Mouse (Mus musculus): ENCODE data around the gene Dhrs9.
"Not testable (repeated sequence)": the region's sequence is repeated elsewhere in the genome, so short reads cannot be mapped to it uniquely, and the experiment has no call there.

Dhrs9 gene

GRCm38 (mm10) chr2:69380281-69380680 is at the start of gene Dhrs9:
Gene Dhrs9, plus strand, starts transcription at chr2:69380445.
- DNase-seq (ENCODE audit: low spot score): no peak

DNA sequence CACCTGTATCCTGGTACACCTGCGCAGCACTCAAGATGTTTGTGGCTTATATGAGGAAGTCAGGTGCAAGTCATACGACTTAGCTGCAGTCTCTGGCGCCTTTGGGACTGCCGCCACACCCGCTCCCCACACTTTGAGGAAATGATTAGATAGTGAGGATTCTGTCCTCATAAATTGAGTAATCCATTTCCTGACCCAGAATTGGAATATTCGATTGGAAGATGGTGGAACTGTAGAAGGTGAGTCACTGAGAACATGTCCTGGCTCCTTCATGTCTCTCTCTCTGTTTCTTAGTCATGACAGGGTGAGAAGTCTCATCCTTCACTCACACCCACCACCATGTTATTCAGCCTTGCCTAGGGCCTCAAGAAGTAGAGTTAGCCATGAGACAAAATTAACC is 48.7 kb upstream of the Dhrs9 start:
- not testable (repeated sequence) for DNase-seq (ENCODE audit: low spot score)

DNA sequence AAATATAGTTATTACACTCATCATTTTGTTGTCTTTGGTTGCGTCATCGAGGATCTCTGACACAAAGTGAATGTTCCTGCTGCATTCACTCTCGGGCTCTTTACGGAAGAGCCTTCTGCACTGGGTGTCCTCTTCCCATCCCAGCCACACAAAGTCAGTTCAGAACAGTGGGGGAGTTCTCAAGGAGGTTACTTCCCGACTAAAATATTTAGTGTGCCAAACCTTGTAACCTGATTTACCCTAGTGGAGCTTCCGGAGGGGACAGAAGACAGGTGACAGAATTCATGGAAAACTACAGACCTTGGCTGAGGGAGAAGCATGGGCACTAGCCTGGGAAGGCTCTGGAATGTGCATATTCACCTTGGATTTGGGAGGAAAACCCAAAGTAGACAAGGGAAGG is 38.7 kb upstream of the Dhrs9 start:
- no peak for DNase-seq (ENCODE audit: low spot score)

DNA sequence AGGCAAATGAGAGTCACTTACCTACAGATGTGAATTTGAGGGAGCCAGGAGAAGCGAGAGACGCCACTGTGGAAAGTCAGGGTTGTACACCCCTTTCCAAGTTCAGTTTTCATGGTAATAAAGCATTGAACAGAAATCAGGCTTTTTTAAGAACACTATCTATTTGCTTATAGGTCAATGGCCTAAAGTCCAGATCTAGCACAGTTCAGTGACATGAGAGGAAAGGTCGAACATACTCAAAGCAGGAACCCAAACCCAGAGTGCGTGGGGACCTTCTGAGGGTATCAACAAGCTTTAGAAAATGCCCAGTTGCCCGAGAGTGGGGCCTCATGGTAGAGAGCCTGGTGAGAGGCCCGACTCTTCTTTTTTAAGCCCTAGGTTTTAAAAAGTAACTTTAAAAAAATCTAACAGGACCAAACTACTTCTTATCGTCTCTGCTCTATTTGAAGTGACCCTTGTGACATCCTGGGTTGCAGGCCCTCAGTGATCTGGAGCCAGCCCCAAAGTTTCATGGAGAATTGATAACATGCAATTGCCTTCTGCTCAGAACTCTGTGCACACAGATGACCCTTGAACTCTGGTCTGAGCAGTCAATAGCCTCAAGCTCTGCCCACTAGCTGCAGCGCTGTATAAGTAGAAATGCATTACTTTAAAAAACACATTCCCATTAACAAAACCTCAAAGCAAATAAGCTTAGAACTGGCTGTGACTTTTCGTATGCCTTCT is 37.6 kb upstream of the Dhrs9 start, which contains the start of gene Abcb11:
Gene Abcb11, minus strand, starts transcription at position 121 of the 726 bp plus-strand sequence.
- DNase-seq (ENCODE audit: low spot score): no peak

GRCm38 (mm10) chr2:69355402-69355801 is 24.8 kb upstream of the Dhrs9 start:
- not testable (repeated sequence) for DNase-seq (ENCODE audit: low spot score)

GRCm38 (mm10) chr2:69364831-69365230 is 15.4 kb upstream of the Dhrs9 start:
- DNase-seq (ENCODE audit: low spot score): no peak

- DNase-seq (ENCODE audit: low spot score): no peak
These were observed 15.0 kb upstream of the Dhrs9 start for GRCm38 (mm10) chr2:69365275-69365674.

- DNase-seq (ENCODE audit: low spot score): no peak
These were observed 3.5 kb upstream of the Dhrs9 start for GRCm38 (mm10) chr2:69376780-69377179.

DNA sequence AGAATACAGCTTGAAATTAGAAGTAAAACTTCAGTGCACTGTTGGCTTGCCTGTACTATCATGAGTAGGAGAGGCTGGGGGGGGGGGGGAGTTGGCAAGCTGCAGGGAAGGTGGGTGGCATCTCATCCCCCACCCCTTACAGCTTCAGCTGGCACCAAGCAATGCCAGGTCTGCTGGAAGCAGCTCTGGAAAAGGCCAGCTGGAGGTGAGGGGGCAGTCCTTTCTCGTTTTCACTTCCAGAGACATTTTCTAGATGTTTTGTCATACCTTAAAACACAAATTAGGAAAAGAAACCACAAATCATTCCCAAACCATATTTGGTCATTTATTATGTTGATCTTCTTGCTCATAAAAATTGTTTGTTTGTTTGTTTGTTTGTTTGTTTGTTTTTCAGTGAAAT is 444 bp upstream of the Dhrs9 start:
- DNase-seq (ENCODE audit: low spot score): no peak

- no peak for DNase-seq (ENCODE audit: low spot score)
These were observed 1.5 kb downstream of the Dhrs9 start for GRCm38 (mm10) chr2:69381740-69382139.

DNA sequence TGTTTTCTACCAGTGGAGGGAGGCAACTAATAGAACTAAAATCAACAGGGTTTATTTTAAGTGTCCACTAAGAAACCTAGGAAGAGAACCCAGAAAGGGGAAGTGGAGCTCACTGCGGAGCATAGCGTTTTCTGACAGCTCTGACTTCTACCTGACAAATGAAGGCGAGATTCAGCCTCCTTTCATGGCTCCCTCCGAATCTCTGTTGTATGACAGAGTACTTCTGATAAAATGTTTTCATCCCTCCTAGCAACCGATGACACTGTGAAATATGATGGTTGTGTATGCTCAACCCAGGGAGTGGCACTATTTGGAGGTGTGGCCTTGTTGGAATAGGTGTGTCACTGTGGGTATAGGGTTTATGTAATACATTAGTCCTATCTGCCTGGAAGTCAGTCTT is 2.6 kb downstream of the Dhrs9 start:
- DNase-seq (ENCODE audit: low spot score): no peak

DNA sequence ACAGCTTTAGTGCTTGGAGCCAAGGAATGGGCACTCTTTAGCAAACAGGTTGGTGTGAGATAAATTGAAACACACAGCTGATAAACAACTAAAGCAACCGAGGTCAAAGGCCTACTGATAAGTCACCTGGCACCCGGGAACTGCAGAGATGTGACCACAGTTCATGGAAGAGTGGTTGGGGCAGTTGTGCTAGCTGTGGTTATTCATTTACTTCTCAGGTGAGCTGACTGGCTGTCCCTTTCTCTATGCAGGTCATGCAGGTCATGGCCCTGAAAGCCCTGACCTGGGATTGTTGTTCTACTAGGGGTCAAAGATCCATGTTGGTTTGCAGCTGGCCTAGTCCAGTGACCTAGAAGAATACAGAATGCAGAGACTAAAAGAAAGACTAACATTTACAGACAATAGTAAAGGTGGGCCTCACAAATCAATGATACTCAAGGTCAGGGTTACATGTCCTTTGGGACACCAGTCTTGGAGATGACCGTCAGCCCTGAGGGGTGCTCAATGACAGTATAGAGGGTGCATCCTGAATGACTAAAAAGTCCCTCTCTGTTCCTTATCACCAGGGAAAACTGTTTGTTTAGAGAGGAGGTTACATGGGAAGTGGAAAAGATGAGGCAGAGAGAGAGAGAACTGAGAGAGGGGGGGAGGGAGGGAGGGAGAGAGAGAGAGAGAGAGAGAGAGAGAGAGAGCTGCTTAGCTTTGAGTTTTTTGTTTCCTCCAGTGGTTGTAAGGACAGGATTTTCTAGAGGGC is 6.0 kb downstream of the Dhrs9 start:
- no peak for DNase-seq (ENCODE audit: low spot score)

DNA sequence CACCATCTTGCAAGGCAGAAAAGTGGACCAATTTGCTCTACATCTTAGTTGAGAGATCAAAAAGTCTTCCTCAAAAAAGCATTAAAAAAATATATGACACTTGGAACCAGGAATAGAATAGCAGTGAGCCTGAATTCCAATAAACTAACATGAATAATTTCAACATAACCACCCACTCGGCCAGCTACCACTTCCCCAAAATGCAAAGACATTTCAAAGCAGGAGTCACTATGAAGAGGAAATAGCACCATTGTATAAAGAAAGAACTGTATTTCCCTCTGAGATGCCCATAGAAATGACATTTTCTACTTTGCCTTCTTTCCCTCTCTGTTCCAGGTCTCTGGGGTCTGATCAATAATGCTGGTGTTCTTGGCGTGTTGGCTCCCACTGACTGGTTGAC is 13.7 kb downstream of the Dhrs9 start:
- no peak for DNase-seq (ENCODE audit: low spot score)

DNA sequence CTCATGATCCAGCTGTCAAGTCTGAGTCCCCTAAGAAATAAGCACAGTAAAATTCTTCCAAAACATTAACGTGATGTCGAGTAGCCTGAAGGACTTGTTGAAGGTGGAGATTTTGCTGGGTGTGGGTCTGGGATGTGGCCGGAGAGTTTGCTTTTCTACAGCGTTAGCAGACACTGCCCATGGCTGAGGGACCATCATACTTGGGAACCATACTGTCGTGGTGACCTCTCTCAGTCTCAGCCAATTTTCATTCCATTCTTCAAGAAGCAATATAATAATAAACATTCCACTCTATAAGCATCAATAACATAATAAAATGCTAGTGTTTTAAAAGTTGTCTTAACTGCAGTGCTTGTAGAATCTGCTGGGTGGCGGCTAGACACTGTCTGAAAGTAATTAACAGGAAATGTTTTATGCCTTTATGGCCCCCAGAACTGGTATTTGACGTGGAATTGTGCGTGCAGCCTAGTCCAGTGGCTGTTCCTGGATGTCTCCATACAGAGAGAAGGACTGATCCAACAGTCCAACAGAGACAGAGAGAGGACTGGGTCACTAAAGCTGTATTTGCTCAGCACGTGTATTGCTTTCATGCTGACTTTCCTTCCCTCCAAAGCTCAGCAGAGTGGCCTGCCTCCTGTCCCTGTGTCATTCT is 15.5 kb downstream of the Dhrs9 start:
- no peak for DNase-seq (ENCODE audit: low spot score)

DNA sequence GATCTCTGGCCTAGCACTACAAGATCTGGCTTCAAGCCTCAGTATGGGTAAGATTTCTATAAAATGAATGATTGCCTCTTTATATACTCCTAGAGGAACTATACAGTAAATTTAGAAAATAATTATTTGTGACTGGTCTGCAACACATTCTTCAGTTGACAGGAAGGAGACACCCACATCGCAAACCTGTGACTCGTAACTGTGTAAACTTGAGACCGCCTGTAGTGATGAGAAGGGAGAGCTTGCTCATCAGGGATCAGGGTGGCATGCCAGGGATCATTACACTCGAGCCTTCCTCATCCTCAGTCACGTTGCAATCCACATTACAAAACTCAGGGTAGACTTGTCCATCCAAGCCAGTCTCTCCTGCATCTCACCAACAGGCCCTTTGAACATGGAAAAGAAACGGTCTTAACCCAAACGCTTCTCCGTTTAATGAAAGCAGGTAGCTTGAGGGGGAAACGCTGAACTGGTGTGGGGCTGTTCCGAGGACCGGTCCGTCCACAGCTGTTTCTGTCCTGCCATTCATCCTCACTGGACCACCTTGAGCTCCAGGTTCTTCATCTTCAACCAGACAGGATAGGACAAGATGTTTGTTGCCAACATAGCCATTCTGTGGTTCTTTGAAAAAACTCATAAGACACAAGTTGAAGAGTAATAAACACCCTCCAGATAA is 16.7 kb downstream of the Dhrs9 start:
- DNase-seq (ENCODE audit: low spot score): no peak

DNA sequence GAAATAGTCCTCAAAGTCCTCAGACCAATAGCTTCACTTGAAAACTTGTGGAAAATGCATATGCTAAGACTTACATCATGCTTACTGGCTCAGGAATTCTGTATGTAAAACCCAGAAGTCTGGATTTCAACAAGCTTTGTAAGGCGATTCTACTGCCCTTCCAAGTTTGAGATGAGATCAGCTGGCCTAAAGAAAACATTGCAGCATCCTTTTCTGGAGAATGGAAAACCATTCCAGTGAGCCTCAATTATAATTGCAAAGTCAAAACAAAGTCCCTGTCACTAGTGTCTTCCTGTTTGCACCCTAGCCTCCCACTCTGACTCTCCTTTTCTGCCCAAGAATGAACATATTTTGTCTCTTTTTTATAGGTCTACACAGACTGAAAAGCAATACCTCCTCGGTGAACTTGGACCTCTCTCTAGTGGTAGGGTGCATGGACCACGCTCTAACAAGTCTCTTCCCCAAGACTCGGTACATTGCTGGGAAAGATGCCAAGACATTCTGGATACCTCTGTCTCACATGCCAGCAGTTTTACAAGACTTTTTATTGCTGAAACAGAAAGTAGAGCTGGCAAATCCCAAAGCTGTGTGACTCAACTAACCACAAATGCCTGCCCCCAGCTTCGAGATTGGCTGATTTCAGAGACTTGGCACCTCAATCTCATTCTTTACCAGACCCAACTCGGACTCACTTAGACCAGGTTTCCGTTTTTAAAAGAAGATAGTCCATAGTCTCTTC is 20.8 kb downstream of the Dhrs9 start:
- DNase-seq (ENCODE audit: low spot score): no peak

DNA sequence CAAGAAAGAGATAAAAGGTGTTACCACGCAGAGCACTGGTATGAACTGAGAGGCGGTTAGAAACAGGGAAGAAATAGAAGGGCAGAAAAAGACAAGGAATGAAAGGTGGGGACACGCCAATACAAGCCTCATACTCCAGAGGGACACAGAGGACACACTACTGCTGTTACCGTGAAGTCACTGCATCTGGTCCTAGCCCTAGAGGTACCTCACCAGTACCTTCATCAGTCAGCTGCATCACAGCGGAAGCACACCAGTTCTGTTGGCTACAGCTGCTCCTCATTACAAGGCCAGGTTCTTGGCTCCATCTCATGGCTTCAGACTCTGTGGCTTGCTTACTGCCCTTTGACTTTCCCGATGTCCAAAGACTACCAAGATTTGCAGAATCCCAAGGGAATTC is 21.6 kb downstream of the Dhrs9 start:
- DNase-seq (ENCODE audit: low spot score): no peak

DNA sequence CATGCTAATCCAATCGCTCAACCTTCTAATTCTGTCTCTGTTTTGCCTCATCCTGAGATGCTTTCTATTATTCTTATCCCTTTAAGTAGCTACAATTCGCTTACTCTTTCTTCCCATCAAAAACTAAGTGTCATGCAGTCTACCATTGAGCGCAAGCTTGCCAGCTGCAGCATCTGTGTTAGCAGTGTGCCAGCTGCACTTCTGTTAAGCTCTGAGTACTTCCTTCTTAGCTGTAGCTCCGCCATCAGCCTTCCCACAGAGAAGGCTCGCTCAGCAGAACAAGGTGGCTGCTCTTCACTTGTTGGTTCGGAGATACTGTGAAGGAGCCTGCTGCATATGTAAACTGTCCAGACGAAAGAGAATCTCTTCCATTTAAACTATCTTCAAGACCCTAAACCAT is 22.1 kb downstream of the Dhrs9 start:
- DNase-seq (ENCODE audit: low spot score): no peak

- DNase-seq (ENCODE audit: low spot score): no peak
These were observed 25.4 kb downstream of the Dhrs9 start for GRCm38 (mm10) chr2:69405692-69406091.

GRCm38 (mm10) chr2:69414539-69414938 is 34.3 kb downstream of the Dhrs9 start:
- no peak for DNase-seq (ENCODE audit: low spot score)

DNA sequence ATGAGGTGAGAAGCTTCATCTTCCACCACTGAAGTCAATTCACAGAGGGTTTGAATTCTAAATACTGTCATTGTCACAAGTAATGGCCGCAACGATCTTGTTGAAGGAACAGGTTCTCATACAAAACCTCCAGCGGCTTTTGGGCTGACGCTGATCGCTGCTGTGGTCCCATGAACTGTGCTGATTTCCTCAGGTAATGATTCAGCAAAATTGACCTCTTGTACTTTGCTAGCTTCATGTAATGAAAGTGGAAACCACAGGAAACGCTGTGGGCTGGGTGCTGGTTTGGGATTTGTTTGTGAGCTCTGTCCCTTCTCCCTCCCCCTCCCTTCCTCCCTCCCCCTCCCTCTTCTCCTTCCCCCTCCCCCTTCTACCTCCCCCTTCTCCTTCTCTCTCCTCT is 34.8 kb downstream of the Dhrs9 start:
- DNase-seq (ENCODE audit: low spot score): no peak
